Mouse (Mus musculus) ovary, postnatal 14 days (tissue): Measurements from ENCODE around the gene Hip1.

Experiments
- DNase-seq: peaks from one replicate; pipeline ENCODE4 v3.0.0; 2022; ENCODE audit warnings: low spot score

Gene Hip1

DNA sequence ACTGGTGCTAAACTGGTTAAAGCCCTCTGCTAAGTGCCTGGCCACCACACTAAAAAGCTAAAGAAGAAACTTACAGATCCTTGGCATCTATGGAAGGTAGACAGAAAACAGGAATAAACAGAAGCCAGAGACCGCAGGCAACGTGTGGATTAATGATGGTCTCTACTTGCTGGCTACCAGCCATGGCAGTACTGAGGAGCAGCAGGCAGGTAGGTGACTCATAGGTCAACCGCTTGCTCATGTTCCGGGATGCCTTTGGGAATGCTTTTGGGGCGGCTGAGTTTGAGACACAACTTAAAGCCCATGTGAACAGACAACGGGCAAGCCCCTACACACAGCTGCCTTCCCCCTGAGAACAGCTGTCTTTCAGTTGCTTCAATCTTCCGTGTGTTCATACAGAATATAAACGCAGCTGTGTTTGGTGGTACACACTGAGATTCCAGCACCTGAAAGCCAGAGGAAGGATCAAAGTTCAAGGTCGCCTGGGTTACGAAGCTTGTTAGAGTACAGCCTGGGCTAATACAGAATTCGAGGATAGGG lies 13.5 kb downstream of the Hip1 start:
- no peak for DNase-seq

DNA sequence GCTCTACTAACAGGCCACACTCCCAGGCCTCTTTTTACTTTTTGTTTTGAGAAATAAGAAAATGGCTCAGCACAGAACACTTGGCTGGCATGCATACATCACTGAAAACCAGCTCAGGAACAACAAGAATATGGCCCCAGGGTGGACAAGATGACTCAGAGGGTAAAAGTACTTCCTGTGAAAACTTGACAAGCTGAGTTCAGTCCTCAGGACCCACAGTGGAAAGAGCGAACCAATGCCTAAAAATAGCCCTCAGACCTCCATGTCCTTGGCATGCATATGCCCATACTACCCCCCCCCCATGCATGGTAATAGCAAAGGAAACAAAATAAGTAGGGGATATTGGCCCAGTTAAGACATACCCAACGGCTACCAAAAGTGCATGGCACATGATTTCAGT lies 15.0 kb downstream of the Hip1 start:
- no peak for DNase-seq

DNA sequence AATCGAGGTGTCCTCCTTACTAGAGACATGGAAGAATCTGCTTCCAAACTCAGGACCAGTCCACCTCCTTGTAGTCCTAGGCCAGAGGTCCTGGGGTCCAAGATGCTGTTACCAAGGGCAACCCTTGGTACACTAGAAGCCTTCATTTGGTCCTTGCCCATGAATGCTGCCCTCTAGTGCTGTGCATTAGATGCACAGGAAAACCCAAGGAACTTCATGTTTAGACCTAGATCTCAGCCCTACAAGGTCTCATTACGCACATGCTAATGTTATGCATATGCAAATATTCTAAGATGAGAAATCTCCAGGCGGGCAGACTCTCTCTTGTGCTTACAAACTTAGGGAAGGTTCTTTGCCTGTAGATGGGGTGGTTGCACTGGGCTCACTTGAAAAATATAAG lies 15.6 kb downstream of the Hip1 start:
- no peak for DNase-seq

DNA sequence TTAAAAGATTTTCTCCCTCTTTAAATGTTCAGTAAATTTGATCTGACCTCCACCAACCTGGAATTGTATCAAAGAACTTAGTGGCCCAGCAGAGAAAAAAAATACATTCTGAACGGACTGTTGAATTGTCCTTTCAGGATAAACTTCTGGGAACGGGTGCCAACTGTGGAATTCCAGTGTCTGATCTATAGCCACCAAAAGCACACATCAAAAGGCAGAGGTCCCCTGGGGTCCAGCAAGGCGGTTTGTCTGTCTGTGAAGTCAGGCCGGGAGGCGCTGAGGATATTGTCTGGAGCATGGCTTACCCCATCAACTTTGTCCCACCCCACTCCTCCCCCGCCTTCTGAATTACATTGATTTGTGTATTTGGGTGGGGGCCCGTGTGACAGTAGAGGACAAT lies 16.9 kb downstream of the Hip1 start:
- no peak for DNase-seq

DNA sequence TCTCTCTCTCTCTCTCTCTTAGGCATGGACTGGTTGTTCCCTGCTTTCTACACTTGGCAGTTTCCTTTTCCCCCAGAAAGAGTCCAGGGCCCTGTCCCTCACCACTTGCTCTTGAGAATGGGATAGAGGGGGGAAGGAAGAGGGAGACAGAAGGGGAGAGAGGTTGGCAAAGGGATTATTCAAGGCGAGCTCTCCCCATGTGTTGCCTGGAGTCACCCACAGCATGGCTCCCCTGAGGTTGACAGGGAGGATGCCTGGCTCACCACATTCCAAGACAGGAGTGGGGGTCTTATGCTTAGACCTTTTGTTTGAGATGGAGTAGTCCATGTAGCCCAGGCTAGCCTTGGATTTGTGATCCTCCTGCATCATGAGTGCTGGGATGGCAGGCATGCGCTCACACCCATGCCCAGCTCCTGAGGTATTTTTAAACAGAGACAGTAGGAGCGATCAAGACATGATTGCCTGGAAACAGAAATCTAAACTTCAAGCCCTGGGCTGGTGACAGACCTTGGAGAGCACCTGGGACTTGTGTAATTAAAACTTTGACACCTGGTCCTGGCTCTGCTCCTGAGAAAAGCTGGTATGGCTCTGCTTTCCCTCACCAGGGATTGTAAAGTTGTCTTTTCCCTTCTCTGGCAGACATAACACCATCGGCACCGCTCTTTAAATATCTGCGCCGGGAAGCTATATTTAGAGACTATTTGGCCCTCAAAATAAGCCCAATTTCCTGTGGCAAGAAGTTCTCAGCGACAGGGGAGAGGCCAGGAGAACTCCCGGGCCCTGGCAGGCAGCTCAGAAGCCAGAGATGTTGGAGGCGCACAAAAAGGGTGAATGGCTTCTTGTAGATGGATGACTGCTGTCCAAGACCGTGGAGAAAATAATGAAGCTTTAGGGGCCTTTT lies 20.0 kb downstream of the Hip1 start:
- DNase-seq: no peak

DNA sequence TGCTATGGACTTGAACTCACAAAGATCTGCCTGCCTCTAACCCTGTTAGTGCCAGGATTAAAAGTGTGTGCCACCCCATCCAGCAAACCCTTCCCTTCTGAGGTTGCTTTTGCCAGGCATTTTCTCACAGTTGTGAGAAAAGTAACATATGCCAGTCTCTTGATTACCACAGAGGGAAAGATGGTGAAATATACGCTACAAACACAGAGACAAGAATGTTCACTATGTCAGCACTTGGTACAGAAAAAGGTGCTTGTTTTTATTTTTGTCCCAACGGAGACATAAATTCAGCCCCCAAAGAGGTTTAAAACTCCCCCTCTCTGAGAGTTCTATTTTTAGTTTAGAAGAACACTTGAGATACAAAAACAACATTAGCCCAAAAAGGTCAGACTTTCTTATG lies 20.8 kb downstream of the Hip1 start:
- no peak for DNase-seq

DNA sequence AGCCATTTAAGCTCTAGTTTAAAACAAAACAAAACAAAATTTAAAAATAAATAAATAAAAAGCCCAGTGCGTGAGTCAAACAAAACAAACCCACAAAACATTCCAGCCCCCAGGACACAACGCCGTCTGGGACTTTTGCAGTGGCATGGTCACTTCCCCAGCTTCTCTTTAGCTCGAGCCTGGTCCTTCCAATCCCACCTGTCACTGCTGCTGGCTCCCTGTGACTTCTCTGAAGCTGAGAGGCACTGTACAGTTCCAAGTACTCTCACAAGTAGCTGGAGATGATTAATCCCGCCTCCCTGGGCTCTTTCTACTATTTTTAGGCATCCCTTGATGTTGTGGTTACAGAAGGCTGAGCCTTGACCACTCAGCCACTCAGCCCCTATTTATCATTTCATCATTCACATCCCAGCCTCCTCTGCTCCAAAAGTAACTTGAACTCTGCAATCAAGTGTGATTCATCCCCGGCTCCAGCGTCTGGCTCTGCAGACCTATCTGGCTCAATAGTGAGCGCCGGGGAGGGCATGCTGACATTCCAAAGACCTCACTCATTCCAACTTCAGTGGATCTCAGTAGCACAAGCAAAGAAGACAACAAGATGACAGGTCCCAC lies 22.7 kb downstream of the Hip1 start:
- no peak for DNase-seq

DNA sequence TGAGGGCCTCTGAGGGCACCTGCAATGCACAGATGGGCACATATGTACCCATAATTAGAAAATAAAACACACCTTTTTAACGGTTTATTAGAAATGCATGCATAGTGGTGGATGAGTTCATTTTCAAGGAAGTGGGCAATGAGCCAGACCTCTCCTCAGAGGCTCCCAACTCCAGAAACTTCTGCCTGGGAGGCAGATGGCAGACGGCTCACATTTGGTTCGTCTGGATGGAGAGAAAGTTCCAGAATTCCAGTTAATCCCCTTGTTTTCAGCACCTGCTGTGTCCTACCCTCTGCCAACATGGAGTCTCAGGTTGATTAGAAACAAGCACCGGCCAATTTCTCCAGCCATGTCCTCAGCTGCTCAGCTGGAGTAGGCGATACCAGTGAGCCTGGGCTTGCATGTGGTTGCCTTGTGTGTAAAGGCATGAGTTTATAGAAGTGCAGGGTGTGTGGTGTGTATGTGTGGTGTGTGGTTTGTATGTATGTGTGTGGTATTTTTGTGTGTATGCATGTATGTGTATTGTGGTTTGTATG lies 27.5 kb downstream of the Hip1 start:
- DNase-seq: no peak

DNA sequence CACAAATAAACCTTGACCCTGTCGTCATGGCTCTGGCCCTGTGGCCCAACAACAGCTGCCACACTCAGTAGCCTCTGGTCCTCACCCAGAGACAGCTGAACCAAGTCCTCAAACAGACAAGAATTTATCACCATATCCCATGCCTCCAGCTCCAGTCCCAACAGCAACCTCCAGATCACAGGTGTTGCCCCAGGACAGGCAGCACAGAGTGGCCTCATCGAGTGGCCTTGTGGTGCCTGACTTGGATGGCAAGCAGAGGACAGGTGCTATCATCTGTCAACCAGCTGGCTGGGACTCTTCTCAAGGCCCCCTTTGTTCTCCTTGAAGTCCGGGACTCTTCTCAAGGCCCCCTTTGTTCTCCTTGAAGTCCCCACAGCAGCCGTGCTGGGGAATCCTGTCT lies 31.8 kb downstream of the Hip1 start:
- no peak for DNase-seq

DNA sequence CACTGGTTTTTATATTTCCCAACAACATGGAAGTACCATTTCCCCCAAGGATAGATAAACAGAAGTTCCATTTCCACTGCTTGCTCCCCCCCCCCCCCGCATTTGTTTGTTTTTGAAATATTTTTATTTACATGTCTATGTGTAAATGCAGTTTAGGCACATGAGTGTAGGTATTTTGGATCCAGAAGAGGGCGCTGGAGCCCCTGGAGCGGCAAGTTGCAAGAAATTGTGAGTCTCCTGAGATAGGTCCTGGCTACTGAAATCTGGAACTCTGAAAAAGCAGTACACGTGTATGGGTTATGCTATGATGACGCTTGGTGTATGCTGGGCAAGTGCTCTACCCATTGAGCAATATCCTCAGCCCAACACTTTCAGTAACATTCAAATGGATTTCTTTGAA lies 33.8 kb downstream of the Hip1 start:
- DNase-seq: no peak

DNA sequence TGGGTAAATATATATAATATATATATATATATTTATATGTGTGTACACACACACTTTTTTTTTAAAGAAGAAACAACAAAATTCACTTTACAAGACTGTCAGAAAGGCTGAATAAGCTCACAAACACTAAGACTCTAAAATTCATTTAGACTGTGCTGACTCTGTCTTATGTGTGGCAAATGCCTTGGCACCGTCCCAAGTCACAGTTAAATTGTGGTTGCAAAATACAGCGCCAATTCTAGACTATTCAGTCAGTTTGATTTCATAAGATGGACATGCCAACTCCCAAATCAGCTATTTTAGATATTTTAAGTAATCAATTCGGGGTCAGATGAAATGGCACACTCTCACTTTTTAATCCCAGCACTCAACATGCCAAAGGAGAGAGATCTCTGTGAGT lies 36.6 kb downstream of the Hip1 start:
- DNase-seq: no peak

DNA sequence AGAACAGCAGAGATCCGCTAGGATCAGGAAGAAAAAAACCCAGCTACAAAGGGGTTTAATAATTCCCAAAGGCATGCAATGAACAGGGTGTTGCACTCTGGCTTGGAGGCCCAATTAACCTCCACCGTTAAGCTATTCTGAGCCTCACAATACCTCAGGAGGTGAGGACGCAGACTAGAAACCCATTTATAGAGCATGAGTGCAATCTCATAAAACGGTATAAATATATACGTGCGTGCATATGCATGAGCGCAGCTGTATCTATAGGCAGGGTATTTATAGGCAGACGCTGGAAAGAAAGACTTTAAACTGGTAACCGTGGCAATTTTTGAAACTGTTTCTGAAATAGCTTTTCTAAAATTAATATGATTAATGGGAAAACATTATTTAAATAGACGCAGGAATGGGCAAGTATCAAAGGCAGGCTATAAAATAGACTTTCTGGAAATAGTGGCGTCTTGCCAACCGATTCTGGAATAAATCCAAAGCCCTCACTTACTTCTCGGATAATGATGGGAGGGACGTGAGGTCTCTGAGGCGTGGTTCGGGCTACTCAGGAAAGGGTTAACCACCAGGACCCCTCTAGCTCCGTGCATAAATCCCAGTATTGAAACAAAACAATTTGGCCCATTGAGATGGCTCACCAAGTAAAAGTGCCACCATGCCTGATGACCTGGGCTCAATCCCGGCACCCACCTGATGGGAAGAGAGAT lies 37.2 kb downstream of the Hip1 start:
- no peak for DNase-seq

DNA sequence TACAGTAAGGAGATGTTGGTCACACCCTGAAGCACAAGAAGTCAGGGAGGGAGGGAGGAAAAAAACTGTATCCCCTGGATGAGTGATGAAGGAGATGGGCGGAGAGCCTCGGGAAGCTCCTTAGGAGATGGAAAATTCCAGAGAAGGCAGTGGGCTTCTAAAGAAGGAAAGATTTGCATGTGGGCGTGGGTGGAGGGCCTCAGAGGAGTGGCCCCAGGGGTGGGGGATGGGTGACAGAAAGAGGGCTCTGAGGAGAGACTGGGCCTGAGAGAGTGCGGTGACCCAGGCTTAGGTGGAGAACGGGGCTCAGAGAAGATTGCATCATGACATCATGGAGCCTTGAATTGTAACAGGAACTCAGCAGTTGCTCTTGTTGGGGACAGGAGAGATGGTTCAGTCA lies 39.5 kb downstream of the Hip1 start:
- no peak for DNase-seq

DNA sequence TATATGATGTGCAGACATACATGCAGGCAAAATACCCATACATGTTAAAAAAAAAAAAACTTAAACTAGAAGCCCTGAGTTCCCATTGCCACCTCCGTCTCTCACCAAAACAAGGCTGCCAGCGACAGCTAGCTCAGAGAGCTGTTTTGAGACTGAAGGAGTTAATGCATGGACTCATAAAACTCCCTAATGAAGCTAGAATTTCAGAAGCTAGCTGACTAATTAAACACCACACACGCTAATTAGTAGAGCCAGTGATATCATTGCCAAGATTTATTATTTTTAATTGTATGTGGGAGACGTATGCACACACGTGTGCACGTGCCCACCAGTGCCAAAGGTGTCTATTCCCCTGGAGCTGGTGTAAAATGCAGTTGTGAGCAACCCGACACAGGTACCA lies 42.0 kb downstream of the Hip1 start:
- DNase-seq: no peak

DNA sequence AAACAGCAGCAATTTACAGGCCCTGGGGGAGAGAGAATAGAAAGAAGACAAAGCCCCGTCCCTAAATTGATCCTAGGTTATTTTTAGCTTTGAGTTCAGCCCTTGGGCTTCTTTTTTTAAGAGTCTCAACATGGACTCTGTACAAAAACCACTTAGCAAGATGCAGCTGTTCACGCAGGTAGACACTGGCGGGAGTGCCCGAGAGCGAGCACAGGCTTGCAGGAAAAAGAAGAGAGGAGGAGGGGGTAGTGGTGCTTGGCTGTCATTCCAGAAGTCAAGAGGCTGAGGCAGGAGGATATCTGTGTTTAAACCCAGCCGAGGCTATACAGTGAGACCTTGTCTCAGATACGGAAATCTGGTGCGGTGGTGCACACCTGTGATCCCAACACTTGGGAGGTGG lies 42.9 kb downstream of the Hip1 start:
- no peak for DNase-seq

DNA sequence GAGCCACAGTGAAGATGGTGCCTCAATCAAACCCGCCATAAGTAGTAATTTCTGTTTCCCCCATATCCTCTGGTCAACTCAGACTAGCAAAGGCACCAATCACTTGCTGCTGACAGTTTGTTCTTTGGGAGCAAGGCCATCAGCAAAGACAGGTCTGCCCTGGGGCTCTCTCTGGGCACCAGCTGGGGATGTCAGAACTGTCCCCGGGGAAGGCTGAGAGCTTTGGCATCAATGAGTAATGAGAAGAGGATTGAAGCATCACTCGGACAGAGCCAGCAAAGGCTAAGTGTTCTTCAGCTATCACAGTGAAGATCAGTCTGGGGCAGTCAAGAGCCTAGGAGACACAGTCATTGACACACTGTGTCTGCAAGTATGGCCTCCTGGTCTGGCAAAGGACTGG lies 46.0 kb downstream of the Hip1 start:
- DNase-seq: no peak

DNA sequence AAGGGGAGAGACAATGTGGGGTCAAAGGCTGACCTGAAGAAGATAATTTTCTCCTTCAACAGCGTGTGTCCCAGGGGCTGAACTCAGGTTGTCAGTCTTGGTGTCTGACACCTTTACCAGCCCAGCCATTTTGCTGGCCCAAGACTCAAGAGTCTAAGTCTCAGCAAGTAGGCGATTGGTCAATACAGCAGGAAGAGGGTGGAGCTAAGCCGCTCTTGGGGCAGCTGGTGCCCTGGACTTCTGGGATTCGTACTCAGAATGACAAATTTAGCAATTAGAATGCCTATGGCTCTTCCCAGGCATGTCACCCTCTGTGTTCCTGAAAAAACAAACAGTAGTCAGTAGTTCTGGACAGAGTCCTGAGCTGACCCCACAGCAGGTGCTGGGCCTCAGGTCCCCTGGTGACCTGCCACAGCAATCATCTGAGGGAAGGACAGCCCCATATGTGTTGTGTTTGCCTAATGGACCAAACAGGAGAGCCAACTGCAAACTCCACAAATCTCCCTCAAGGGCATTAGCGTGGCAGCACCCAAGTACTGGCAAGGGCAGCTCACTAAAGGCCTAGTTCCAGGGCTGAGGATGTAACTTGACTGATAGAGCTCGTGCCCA lies 47.5 kb downstream of the Hip1 start:
- no peak for DNase-seq

DNA sequence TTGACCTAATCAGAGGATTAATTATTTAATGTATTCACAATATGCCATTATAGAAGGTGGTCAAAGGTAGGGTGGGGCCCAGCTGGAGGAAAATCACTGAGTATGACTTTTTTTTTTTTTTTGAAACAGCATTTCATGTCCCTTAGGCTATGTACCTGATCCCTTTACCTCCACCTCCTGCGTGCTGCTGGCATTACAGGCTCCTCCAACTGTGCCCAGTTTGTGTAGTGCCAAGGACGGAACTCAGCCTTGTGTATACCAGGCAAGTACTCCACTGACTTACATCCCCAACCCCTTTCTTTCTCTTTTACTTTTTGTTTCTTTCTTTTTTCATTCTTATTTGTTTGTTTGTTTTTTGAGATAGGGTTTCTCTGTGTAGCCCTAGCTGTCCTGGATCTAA lies 48.4 kb downstream of the Hip1 start:
- no peak for DNase-seq

DNA sequence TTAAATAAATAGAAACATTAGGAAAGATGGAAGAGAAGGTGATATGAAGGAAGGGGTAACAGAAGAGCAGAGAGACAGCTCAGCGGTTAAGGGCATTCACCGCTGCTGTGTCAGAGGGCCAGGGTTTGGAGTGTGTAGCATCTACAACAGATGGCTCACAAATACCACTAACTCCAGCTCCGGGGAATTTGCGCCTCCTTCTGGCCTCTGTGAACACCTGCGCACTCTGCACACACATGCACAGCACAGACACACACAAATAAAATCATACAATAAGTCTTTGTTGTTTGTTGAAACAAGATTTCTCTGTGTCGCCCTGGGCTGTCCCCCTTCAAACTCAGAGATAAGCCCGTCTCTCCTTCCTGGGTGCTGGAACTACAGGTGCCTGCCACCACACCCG lies 49.4 kb downstream of the Hip1 start:
- no peak for DNase-seq

DNA sequence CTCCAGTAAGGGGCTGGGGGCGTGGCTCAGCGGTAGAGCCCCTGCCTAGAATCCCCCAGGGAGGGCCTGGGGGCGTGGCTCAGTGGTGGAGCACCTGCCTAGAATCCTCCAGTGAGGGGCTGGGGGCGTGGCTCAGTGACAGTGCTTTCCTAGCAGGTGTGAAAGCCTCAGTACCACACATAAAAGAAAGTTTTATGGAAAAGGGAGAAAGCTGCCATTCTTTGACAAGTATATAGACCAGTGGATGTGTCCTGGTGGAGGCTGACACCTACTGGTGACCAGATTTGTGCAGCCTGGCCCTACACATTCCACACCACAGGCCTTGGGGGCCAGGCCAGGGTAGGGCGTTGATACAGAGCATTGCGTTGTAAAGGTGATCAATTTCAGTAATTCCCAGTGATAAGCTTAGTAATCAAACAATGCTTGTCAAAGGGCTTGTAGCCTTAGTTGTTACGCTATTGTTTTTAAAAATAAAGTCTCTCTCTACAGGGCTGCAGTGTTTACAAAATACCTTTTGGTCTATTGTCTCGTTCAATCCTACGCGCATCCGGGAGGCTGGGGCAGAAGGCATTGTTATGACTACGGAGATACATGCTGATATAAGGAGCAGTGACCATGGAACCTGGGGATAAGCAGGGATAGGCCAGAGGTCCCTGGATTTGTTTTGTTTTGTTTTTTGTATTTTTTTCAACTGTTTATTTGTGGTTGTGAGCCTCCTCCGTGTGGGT lies 50.6 kb downstream of the Hip1 start:
- DNase-seq: no peak

DNA sequence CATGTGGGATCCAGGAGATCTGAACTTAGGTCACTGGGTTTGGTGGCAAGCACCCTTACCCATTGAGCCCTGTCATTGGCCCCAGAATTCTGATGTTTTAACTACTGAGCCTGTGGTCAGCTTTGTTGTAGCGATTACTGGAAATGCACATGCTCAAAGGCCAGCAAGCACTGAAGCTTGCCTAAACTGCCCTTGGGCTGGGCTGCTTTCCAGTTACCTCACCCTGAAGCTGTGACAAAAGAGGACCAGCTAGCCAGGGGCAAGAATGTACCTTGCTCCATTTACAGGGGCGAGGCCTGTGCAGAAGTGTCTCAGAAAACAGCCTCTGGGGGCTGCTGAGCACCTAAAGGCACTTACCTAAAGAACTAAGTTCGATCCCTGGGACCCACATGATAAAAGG lies 51.8 kb downstream of the Hip1 start:
- no peak for DNase-seq

DNA sequence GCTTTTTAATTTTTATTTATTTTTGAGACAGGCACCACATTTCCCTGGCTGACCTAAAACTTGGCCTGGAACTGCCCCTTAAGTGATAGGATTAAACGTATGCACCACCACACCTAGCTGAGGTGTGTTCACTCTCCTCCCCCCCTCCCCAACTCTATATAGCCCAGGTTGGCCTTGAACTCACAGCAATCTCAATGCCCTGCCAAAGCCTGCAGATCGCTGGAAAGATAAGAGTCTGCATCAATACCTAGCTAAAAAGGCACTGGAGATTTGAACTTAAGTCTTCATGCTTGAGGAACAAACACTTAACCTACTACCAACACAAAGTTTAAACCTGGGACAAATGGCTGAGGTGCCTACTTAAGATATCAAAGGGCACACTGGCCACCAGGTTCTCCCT lies 52.8 kb downstream of the Hip1 start:
- DNase-seq: no peak
